Mouse (Mus musculus) megakaryocyte, embryonic 14.5 days (primary cell): Measurements from ENCODE around the gene Zdhhc20.
"Not testable (repeated sequence)": the region's sequence is repeated elsewhere in the genome, so short reads cannot be mapped to it uniquely, and the experiment has no call there.

ENCODE experiments used
- FLI1 ChIP-seq: IDR thresholded peaks from 2 replicates; pipeline ENCODE4 v1.6.1; 2012; ENCODE audit warnings: low read length, inconsistent platforms, mixed read lengths
- GATA1 ChIP-seq: IDR thresholded peaks from 3 replicates; pipeline ENCODE4 v1.6.1; 2012; ENCODE audit warnings: mixed read lengths, low read length, inconsistent platforms, borderline replicate concordance

- not testable (repeated sequence) for TF ChIP-seq GATA1, FLI1
These were observed 42.0 kb downstream of the Zdhhc20 start for GRCm38 (mm10) chr14:57848061-57848460.
